Mouse (Mus musculus) left cerebral cortex, postnatal 10 days (tissue): Measurements from ENCODE around the gene Mars. TPM values are rescaled to one million over a fixed set of nuclear protein-coding genes. Genes with fewer than 3 reads are reported as not detected.
"Not testable (repeated sequence)": the region's sequence is repeated elsewhere in the genome, so short reads cannot be mapped to it uniquely, and the experiment has no call there.

ENCODE experiments used
- DNase-seq, 2 experiments: peaks; one replicate each; pipeline ENCODE4 v3.0.0; 2021 to 2022; ENCODE audit warnings: low spot score in 2 of 2, mixed read lengths in 1 of 2; ENCODE audit errors: extremely low spot score in 1 of 2
- intact Hi-C: fragments of 180-260 bp; cut with DNase I; formaldehyde crosslinking; loops from one replicate; pipeline ENCODE4 v1.15.1; 2025
- total RNA-seq, 2 experiments: library from RNA; stranded (reverse); gene quantifications; 2 replicates each; pipeline ENCODE4 v1.2.3; 2021

The Mars gene
- total RNA-seq, 2 experiments from 2014 or later, result 59.1 to 62.0 TPM

DNA sequence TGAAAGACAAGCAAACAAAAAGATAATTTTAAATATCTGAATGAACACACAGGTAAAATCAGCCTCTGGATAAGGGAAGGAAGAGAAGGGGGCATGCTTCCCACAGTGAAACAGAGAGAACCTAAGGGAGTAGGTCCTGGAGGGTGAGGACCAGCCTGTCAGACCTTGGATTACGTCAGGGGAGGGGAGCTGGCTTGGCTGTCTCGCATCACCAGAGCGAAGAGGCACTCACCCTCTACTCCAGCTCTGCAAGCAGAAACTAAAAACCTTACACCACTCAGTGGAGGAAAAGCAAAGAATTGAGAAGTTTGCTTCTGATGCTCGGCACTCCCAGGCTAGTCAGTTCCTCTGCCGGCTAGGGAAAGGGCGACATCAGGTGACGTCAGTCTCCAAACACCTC is 8.4 kb upstream of the Mars start:
- DNase-seq, result no peak
- intact Hi-C loops, result no loop called here

- no peak for DNase-seq
- intact Hi-C loops, result no loop called here
Measured at GRCm38 (mm10) chr10:127318009-127318408, 6.4 kb upstream of the Mars start.

GRCm38 (mm10) chr10:127317277-127317676 is 5.7 kb upstream of the Mars start:
- DNase-seq, result no peak
- intact Hi-C loops, result no loop called here

GRCm38 (mm10) chr10:127314950-127315349 is 3.4 kb upstream of the Mars start:
- intact Hi-C loops, DNase-seq: not testable (repeated sequence)

DNA sequence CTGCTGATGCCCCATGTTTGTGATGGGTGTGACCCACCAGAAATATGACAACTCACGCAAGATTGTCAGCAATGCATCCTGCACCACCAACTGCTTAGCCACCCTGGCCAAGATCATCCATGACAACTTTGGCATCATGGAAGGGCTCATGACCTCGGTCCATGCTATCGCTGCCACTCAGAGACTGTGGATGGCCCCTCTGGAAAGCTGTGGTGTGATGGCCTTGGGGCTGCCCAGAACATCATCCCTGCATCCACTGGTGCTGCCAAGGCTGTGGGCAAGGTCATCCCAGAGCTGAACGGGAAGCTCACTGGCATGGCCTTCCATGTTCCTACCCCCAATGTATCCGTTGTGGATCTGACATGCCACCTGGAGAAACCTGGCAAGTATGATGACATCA is 1.9 kb upstream of the Mars start:
- intact Hi-C loops, DNase-seq: not testable (repeated sequence)

DNA sequence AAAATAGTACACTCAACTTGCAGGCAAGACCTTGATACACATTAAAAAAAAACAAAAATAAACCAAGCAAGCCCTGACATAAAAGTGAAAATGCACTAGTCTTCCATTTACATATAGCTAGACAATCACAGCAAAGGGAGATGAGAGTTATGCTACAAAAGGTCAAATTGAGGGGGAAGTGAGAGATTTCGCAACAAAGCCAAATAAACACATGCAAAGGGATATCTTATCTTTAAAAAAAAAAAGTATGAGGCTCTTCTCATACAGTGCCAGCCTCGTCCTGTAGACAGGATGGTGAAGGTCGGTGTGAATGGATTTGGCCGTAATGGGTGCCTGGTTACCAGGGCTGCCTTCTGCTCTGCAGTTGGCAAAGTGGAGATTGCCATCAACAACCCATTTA is 1.3 kb upstream of the Mars start:
- intact Hi-C loops, result no loop called here
- DNase-seq, result no peak

GRCm38 (mm10) chr10:127312356-127312676 is 730 bp upstream of the Mars start:
- intact Hi-C loops, result no loop called here

DNA sequence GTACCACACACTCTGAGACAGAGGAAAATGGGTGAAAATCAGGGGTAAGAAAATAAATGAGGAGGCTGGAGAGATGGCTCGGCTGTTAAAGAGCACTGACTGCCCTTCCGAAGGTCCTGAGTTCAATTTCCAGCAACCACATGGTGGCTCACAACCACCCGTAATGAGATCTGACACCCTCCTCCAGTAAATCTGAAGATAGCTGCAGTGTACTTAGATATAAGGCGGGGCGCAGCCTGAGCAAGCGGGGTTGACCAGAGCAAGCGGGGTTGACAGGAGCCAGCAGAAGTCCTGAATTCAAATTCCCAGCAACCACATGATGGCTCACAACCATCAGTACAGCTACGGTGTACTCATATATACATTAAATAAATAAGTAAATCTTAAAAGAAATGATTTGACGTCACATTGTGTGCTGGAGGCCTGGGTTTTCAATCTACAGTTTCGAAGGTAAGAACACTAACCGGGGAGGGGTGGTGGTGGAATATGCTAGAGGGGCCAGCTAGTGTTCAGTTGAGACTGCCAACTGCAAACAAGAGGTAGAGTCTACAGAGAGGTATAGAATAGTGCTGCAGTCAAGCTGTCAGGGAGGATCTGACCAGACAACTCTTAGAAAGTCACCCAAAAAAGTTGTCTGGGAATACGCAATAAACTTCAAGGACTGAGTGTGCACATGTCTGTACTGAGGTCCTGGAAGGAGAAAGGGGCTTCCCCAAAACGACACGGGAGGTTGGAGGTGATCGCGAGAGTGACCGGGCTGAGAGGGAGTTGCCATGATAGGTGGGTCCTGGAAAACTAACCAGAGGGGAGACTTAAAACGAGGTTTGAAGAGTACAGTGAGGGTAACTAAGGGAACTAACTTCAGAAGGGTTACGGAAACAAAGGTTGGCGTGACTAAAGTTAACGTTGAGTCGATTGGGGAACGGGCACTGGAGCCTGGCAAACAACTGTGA is 787 bp downstream of the Mars start:
- intact Hi-C loops, result no loop called here
- no peak for DNase-seq

More at GRCm38 (mm10) chr10:127312356-127312676, 730 bp upstream of the Mars start:
- peak; percentile 71 to 80 for DNase-seq

DNA sequence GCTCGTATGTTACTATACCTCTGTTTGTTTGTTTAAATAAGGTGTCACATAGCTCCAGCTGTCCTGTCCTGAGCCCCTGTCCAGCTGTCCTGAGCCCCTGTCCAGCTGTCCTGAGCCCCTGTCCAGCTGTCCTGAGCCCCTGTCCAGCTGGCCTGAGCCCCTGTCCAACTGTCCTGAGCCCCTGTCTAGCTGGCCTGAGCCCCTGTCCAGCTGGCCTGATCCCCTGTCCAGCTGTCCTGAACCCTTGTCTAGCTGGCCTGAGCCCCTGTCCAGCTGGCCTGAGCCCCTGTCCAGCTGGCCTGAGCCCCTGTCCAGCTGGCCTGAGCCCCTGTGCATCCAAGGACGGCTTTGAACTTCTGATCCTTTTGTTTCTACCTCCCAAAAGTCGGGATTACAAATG is 2.4 kb downstream of the Mars start:
- DNase-seq, intact Hi-C loops: not testable (repeated sequence)

- intact Hi-C loops, result no loop called here
- DNase-seq, result no peak
Measured at GRCm38 (mm10) chr10:127303136-127303535, 8.4 kb downstream of the Mars start.

DNA sequence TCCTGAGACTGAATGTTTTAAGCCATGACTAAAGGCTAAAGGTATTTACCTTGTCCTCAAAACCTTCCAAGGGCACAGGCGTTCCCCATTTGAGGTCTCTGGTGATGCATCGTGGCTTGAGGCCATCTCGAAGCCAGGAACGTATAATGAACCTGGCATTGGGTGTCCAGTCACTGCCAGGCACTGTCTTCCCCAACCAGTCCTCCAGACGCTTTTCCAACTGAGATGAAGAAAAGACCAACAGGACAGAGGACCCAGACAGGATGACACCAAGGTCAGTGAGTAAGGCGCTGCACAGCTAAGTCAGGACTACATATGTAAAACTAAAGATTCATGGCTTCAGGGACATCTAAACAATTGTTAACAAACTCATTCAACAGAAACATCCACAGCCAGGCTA is 11.2 kb downstream of the Mars start:
- DNase-seq, result no peak
- intact Hi-C loops, result no loop called here

DNA sequence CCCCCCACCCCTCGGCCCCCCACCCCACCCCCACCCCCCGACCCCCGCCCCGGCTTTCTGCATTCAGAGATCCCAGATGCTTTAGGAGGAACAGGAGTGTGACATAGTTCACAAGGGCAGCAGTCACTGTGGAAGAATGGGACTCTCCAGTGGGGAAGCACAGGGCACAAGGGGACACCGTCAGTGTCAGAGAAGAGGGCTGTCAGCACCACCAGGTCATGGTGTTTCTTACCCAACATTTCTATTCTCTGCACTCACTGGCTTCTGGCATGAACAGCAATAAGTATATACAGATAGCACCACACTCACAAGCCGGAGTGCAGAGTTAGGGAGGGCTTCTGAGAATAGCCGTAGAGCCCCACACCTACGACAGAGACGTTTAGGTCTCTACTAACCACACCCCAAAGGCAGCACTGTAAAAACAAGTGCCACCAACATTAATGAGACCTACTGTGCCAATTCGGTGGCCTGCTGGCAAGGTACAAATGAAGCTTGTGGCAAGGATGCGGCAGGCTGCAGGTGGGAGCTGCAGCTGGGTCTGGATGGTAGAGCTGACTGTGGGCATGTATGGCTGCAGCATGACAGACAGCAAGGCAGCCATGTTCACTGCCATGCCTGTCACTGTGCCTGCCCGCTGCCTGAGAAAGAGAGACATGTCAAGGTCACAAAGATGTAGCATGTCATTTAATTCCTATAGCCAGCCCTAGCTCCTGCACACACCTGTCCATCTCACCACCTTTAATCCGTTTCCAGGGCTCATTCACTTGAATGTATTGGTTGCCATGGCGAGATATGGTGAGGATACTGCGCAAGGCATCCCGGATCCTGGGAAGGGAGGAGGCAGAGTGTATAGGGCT is 14.3 kb downstream of the Mars start:
- intact Hi-C loops, result no loop called here
- no peak for DNase-seq

DNA sequence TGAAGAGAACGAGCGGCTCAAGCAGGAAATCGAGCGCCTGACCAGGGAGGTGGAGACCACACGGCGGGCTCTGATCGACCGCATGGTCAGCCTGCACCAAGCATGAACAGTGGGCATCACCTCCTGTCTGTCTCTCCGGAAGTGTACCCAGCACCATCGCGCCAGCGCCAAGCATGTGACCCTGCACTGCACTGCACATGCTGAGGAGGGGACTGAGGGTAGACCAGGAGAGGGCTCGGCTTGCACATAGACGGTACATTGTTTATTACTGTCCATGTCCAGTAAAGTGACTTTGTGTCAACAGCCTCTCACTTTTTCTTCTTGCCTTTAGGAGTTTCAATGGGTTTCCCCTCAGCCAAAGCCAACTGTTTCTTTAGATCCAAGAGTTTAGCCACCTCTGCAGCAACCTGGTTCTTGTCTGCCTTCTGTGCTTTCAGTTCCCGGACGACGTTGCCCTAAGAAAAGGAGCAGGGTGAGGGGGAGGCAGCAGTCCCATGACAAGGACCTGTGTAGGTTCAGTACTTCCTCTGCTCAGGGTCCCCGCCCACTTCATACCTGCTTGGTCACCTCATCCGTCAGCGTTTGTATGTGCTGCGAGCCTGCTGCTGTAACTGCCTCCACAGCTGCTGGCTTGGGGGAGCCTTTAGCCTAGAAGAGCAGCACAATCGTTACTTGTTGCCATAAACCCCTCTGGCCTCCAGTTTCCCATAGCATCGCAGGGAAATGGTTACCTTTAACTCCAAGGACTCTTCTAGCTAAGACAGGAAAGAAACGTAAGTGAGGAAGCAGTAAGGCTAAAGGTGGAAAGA is 15.4 kb downstream of the Mars start:
- intact Hi-C loops, result no loop called here
- DNase-seq, result no peak

- intact Hi-C loops, result no loop called here
Measured at GRCm38 (mm10) chr10:127294895-127295510, 16.6 kb downstream of the Mars start.

GRCm38 (mm10) chr10:127293590-127294113 is 17.9 kb downstream of the Mars start:
- DNase-seq, result no peak
- intact Hi-C loops, result no loop called here

More at GRCm38 (mm10) chr10:127294895-127295510, 16.6 kb downstream of the Mars start:
- DNase-seq, result no peak

DNA sequence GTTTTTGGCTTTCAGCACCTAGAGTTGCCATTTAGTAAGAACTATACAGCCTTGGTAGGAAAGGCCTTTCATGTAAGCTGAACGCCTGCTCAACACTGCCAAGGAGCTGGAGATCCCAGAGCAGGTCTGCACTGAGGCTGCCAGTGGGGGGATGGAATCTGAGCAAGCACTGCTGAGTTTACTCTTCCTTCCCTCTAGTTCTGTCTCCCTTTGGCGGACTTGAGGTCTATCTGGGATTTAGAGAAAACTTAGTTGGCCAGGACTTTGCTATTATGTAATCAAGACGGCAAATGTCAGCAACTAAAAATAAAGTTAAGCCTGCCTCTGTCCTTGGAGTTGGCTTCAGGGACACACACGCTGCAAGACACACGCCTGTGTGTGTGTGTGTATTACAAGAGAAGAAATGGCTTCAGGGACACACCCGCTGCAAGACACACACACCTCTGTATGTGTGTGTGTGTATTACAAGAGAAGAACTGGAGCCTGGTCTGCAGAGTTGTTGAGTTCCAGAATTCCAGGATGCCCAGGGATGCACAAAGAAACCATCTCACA is 18.5 kb downstream of the Mars start:
- DNase-seq, result no peak

GRCm38 (mm10) chr10:127291881-127292638 is 19.5 kb downstream of the Mars start:
- no peak for DNase-seq
- intact Hi-C loops, result no loop called here

More for the DNA sequence above, 18.5 kb downstream of the Mars start:
- intact Hi-C loops, result no loop called here
